Mouse (Mus musculus): ENCODE measurements around the gene Utp4. TPM values are rescaled to one million over a fixed set of nuclear protein-coding genes. Genes with fewer than 3 reads are reported as not detected.

Gene Utp4
- total RNA-seq, 1 experiment = 118 TPM

DNA sequence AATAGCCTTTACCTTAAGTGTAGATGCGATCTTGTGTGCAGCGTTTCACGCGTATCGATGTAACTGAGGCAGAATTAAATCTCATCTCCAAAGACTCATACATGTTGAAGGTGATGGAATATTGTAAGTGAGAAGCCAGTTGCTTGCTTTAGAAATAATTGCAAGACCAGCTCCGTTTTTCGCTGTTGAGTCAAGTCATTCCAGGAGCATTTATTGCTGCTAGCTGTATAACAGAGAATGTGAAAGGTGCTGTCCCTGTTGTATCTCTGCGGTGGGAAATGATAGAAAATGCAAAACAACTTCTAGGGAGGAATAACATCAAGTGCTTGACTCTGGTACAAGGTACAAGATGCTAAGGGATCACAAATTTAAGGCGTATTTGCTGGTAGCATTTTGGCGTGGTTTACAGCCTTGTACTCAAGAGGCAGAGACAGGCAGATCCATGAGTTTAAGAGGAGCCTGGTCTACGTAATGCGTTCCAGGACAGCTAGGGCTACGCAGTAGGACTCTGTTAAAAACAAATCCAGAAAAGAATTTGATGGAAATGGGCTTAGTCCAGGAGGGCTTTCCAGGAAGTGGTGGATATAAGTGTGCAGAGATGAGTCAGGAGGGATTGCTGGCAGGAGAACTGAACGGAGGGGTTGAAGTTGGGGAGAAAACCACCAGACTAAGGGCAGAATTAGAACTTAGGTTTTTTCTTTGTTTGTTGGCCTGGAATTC is 43.8 kb downstream of the Utp4 start:
- H3K27ac ChIP-seq (ENCODE audit: insufficient read depth, low read depth, low read length, poor library complexity, severe bottlenecking) = no peak overlapping the region
- no peaks in the 10 kb centered on the region for H3K9me3 ChIP-seq (ENCODE audit: control insufficient read depth, insufficient read depth, low read depth, low read length)
- peak overlapping the region; percentile 77 for H3K9ac ChIP-seq (ENCODE audit: insufficient read depth, low read depth, low read length, poor library complexity, severe bottlenecking)
- H3K4me3 ChIP-seq (ENCODE audit: insufficient read depth in 1 of 2, low read depth in 1 of 2, low read length in 2 of 2, poor library complexity in 1 of 2, severe bottlenecking in 1 of 2) = peak overlapping the region; percentile 78 to 80
- H3K36me3 ChIP-seq (ENCODE audit: control insufficient read depth, insufficient read depth, low read length, poor library complexity, severe bottlenecking) = no peaks in the 10 kb centered on the region
- peaks cover 16 to 19% of the 10 kb centered on the region in 2 experiments for H3K4me1 ChIP-seq (ENCODE audit: control insufficient read depth in 2 of 2, insufficient read depth in 2 of 2, low read length in 2 of 2, poor library complexity in 1 of 2)
- no peak for DNase-seq (ENCODE audit: low read depth, low spot score)
- no peak for TF ChIP-seq ZNF384 (IDR thresholded peaks at IDR 0.05; ENCODE audit: low read depth, low read length)
- no peak for TF ChIP-seq HCFC1 (IDR thresholded peaks at IDR 0.05; ENCODE audit: borderline replicate concordance, insufficient read depth, low read length)
- no peak for TF ChIP-seq CHD2 (IDR thresholded peaks at IDR 0.05; ENCODE audit: low read depth, low read length)
- no peak for TF ChIP-seq ZC3H11A (IDR thresholded peaks at IDR 0.05; ENCODE audit: borderline replicate concordance, low read depth, low read length)
- no peak for TF ChIP-seq MAFK (IDR thresholded peaks at IDR 0.05; ENCODE audit: insufficient read depth, low read depth, low read length)
- in situ Hi-C loops (cut with MboI; ENCODE audit: low sequenced_read_pairs in 2 of 2, unreplicated experiment in 2 of 2) = no loop called here

GRCm38 (mm10) chr8:106941806-106942205 is 48.4 kb downstream of the Utp4 start:
- peaks cover 14 to 16% of the 10 kb centered on the region in 2 experiments for H3K4me1 ChIP-seq (ENCODE audit: control insufficient read depth in 2 of 2, insufficient read depth in 2 of 2, low read length in 2 of 2, poor library complexity in 1 of 2)
- TF ChIP-seq CHD2 (IDR thresholded peaks at IDR 0.05; ENCODE audit: low read depth, low read length) (no peak), ZC3H11A (IDR thresholded peaks at IDR 0.05; ENCODE audit: borderline replicate concordance, low read depth, low read length) (no peak), MAFK (IDR thresholded peaks at IDR 0.05; ENCODE audit: insufficient read depth, low read depth, low read length) (no peak), ZNF384 (IDR thresholded peaks at IDR 0.05; ENCODE audit: low read depth, low read length) (no peak), HCFC1 (IDR thresholded peaks at IDR 0.05; ENCODE audit: borderline replicate concordance, insufficient read depth, low read length) (no peak)
- in situ Hi-C loops (cut with MboI; ENCODE audit: low sequenced_read_pairs in 2 of 2, unreplicated experiment in 2 of 2) = no loop called here
- no peak for DNase-seq (ENCODE audit: low read depth, low spot score)
- no peak overlapping the region for H3K27ac ChIP-seq (ENCODE audit: insufficient read depth, low read depth, low read length, poor library complexity, severe bottlenecking)
- H3K36me3 ChIP-seq (ENCODE audit: control insufficient read depth, insufficient read depth, low read length, poor library complexity, severe bottlenecking) = no peaks in the 10 kb centered on the region
- H3K9ac ChIP-seq (ENCODE audit: insufficient read depth, low read depth, low read length, poor library complexity, severe bottlenecking) = no peak overlapping the region
- H3K4me3 ChIP-seq (ENCODE audit: insufficient read depth in 1 of 2, low read depth in 1 of 2, low read length in 2 of 2, poor library complexity in 1 of 2, severe bottlenecking in 1 of 2) = no peak overlapping the region
- H3K9me3 ChIP-seq (ENCODE audit: control insufficient read depth, insufficient read depth, low read depth, low read length) = no peaks in the 10 kb centered on the region

- Histone ChIP-seq H3K36me3 (ENCODE audit: control insufficient read depth, insufficient read depth, low read length, poor library complexity, severe bottlenecking) (no peaks in the 10 kb centered on the region), H3K4me3 (ENCODE audit: insufficient read depth in 1 of 2, low read depth in 1 of 2, low read length in 2 of 2, poor library complexity in 1 of 2, severe bottlenecking in 1 of 2) (no peak overlapping the region), H3K27ac (ENCODE audit: insufficient read depth, low read depth, low read length, poor library complexity, severe bottlenecking) (no peak overlapping the region), H3K9me3 (ENCODE audit: control insufficient read depth, insufficient read depth, low read depth, low read length) (no peaks in the 10 kb centered on the region), H3K4me1 (ENCODE audit: control insufficient read depth in 2 of 2, insufficient read depth in 2 of 2, low read length in 2 of 2, poor library complexity in 1 of 2) (peaks cover 15 to 20% of the 10 kb centered on the region in 2 experiments), H3K9ac (ENCODE audit: insufficient read depth, low read depth, low read length, poor library complexity, severe bottlenecking) (no peak overlapping the region)
- no peak for DNase-seq (ENCODE audit: low read depth, low spot score)
- TF ChIP-seq HCFC1 (IDR thresholded peaks at IDR 0.05; ENCODE audit: borderline replicate concordance, insufficient read depth, low read length) (no peak), ZNF384 (IDR thresholded peaks at IDR 0.05; ENCODE audit: low read depth, low read length) (no peak), MAFK (IDR thresholded peaks at IDR 0.05; ENCODE audit: insufficient read depth, low read depth, low read length) (no peak), CHD2 (IDR thresholded peaks at IDR 0.05; ENCODE audit: low read depth, low read length) (no peak), ZC3H11A (IDR thresholded peaks at IDR 0.05; ENCODE audit: borderline replicate concordance, low read depth, low read length) (no peak)
- in situ Hi-C loops (cut with MboI; ENCODE audit: low sequenced_read_pairs in 2 of 2, unreplicated experiment in 2 of 2) = no loop called here
Measured at GRCm38 (mm10) chr8:106943874-106944418, 50.5 kb downstream of the Utp4 start.

GRCm38 (mm10) chr8:106944756-106945155 is 51.3 kb downstream of the Utp4 start:
- H3K4me1 ChIP-seq (ENCODE audit: control insufficient read depth in 2 of 2, insufficient read depth in 2 of 2, low read length in 2 of 2, poor library complexity in 1 of 2) = peaks cover 10 to 13% of the 10 kb centered on the region in 2 experiments
- no peak overlapping the region for H3K4me3 ChIP-seq (ENCODE audit: insufficient read depth in 1 of 2, low read depth in 1 of 2, low read length in 2 of 2, poor library complexity in 1 of 2, severe bottlenecking in 1 of 2)
- H3K36me3 ChIP-seq (ENCODE audit: control insufficient read depth, insufficient read depth, low read length, poor library complexity, severe bottlenecking) = no peaks in the 10 kb centered on the region
- DNase-seq (ENCODE audit: low read depth, low spot score) = no peak
- in situ Hi-C loops (cut with MboI; ENCODE audit: low sequenced_read_pairs in 2 of 2, unreplicated experiment in 2 of 2) = no loop called here
- H3K27ac ChIP-seq (ENCODE audit: insufficient read depth, low read depth, low read length, poor library complexity, severe bottlenecking) = no peak overlapping the region
- TF ChIP-seq ZC3H11A (IDR thresholded peaks at IDR 0.05; ENCODE audit: borderline replicate concordance, low read depth, low read length) (no peak), MAFK (IDR thresholded peaks at IDR 0.05; ENCODE audit: insufficient read depth, low read depth, low read length) (no peak), CHD2 (IDR thresholded peaks at IDR 0.05; ENCODE audit: low read depth, low read length) (no peak), HCFC1 (IDR thresholded peaks at IDR 0.05; ENCODE audit: borderline replicate concordance, insufficient read depth, low read length) (no peak)
- no peaks in the 10 kb centered on the region for H3K9me3 ChIP-seq (ENCODE audit: control insufficient read depth, insufficient read depth, low read depth, low read length)
- no peak overlapping the region for H3K9ac ChIP-seq (ENCODE audit: insufficient read depth, low read depth, low read length, poor library complexity, severe bottlenecking)

Measured in ES-E14 (cell line).